Mouse (Mus musculus) forebrain, embryonic 13.5 days (tissue): ENCODE data around the gene Slc38a9. TPM values are rescaled to one million over a fixed set of nuclear protein-coding genes. Genes with fewer than 3 reads are reported as not detected.
A peak's percentile ranks its signal among the peaks of the same experiment; 100 is the strongest.

Source experiments
- ATAC-seq: fragments of 200-750 bp; cut with Nextera tagmentation; 2 replicates; pipeline ENCODE4 v1.8.0; 2017
- H3K27ac ChIP-seq: fragments of 300-500 bp; sonication (generic); 2 replicates; pipeline ENCODE4 v1.5.1; 2015; ENCODE audit warnings: inconsistent platforms, mild to moderate bottlenecking, moderate library complexity
- H3K27me3 ChIP-seq: fragments of 300-500 bp; sonication (generic); 2 replicates; pipeline ENCODE4 v1.6.1; 2015; ENCODE audit warnings: mild to moderate bottlenecking, inconsistent platforms
- H3K36me3 ChIP-seq: fragments of 300-500 bp; sonication (generic); 2 replicates; pipeline ENCODE4 v1.6.1; 2015; ENCODE audit warnings: mild to moderate bottlenecking, inconsistent platforms; ENCODE audit not compliant: poor library complexity, severe bottlenecking
- H3K4me1 ChIP-seq: fragments of 300-500 bp; sonication (generic); 2 replicates; pipeline ENCODE4 v1.6.1; 2015; ENCODE audit warnings: inconsistent platforms
- H3K4me2 ChIP-seq: fragments of 300-500 bp; sonication (generic); 2 replicates; pipeline ENCODE4 v1.6.1; 2015; ENCODE audit warnings: inconsistent platforms, mild to moderate bottlenecking, moderate library complexity
- H3K4me3 ChIP-seq: fragments of 300-500 bp; sonication (generic); 2 replicates; pipeline ENCODE4 v1.5.1; 2015; ENCODE audit warnings: mild to moderate bottlenecking, inconsistent platforms
- H3K9ac ChIP-seq: fragments of 300-500 bp; sonication (generic); 2 replicates; pipeline ENCODE4 v1.6.1; 2015; ENCODE audit warnings: mild to moderate bottlenecking, inconsistent platforms
- H3K9me3 ChIP-seq: fragments of 300-500 bp; sonication (generic); replicated peaks from 2 replicates; pipeline ENCODE4 v1.6.1; 2016; ENCODE audit warnings: inconsistent platforms
- WGBS: fragments of 180-500 bp; shearing (Covaris S2); methylation state at CpG from one replicate; pipeline ENCODE4 v1.1.7; 2015; 5-methylcytosine and 5-hydroxymethylcytosine counted together
- polyA plus RNA-seq: library from polyadenylated mRNA; unstranded; fragments of >200 nt; fragmentation: Nextera tagmentation; extraction: Ambion mirVana; gene quantifications from 2 replicates; pipeline ENCODE4 v1.2.1, GENCODE M21; 2015

Gene Slc38a9
- polyA plus RNA-seq, 1 experiment from 2014 or later = 26.6 TPM

GRCm38 (mm10) chr13:112652205-112652604 lies 8.3 kb upstream of the Slc38a9 start, which contains the start of gene Ddx4:
TSS of gene Ddx4 (minus strand) at chr13:112652475.
- no peaks in the 10 kb centered on the region for H3K27me3 ChIP-seq
- H3K36me3 ChIP-seq = no peaks in the 10 kb centered on the region
- H3K4me2 ChIP-seq = no peak within 1 kb of the TSS
- H3K4me3 ChIP-seq = no peak within 1 kb of the TSS
- peaks cover 13% of the 10 kb centered on the region for H3K9me3 ChIP-seq
- 76% methylated on average over 36 of the region's 45 CpGs for WGBS
- no peaks in the 10 kb centered on the region for H3K4me1 ChIP-seq
- no peak for ATAC-seq
- no peak within 1 kb of the TSS for H3K9ac ChIP-seq
- H3K27ac ChIP-seq = no peak within 1 kb of the TSS

- Histone ChIP-seq H3K4me1 (peaks cover 7% of the 10 kb centered on the region), H3K9ac (peak overlapping the region; percentile 85), H3K27ac (no peak overlapping the region), H3K4me3 (peak overlapping the region; percentile 76), H3K27me3 (no peaks in the 10 kb centered on the region), H3K9me3 (no peaks in the 10 kb centered on the region), H3K4me2 (peak overlapping the region; percentile 73), H3K36me3 (no peaks in the 10 kb centered on the region)
- peak; percentile 36 for ATAC-seq
- 2% methylated on average over 10 of the region's 10 CpGs for WGBS
These were observed 471 bp upstream of the Slc38a9 start for GRCm38 (mm10) chr13:112659986-112660573.

GRCm38 (mm10) chr13:112661687-112662086 lies 1.1 kb downstream of the Slc38a9 start:
- peaks cover 7% of the 10 kb centered on the region for H3K4me1 ChIP-seq
- H3K9ac ChIP-seq = no peak overlapping the region; the same call in 1 of the 2 replicates
- WGBS = 79% methylated on average over 2 of the region's 2 CpGs
- no peaks in the 10 kb centered on the region for H3K27me3 ChIP-seq
- H3K4me2 ChIP-seq = peak overlapping the region; percentile 73
- peak overlapping the region; percentile 76; the same call in 1 of the 2 replicates for H3K4me3 ChIP-seq
- no peak for ATAC-seq
- H3K9me3 ChIP-seq = no peaks in the 10 kb centered on the region
- H3K36me3 ChIP-seq = no peaks in the 10 kb centered on the region
- no peak overlapping the region for H3K27ac ChIP-seq

GRCm38 (mm10) chr13:112666433-112667024 lies 6.0 kb downstream of the Slc38a9 start:
- H3K4me2 ChIP-seq = no peak overlapping the region
- H3K9me3 ChIP-seq = no peaks in the 10 kb centered on the region
- no peak overlapping the region for H3K27ac ChIP-seq
- H3K9ac ChIP-seq = no peak overlapping the region
- H3K4me3 ChIP-seq = no peak overlapping the region
- H3K4me1 ChIP-seq = peaks cover 2% of the 10 kb centered on the region
- WGBS = 88% methylated on average over 10 of the region's 10 CpGs
- ATAC-seq = no peak
- no peaks in the 10 kb centered on the region for H3K27me3 ChIP-seq
- peaks cover 11% of the 10 kb centered on the region for H3K36me3 ChIP-seq

- peaks cover 11% of the 10 kb centered on the region for H3K36me3 ChIP-seq
- WGBS = 89% methylated on average over 9 of the region's 9 CpGs
- no peak for ATAC-seq
These were observed 6.7 kb downstream of the Slc38a9 start for GRCm38 (mm10) chr13:112667215-112667614.

GRCm38 (mm10) chr13:112671708-112672107 lies 11.2 kb downstream of the Slc38a9 start:
- no peak overlapping the region for H3K4me2 ChIP-seq
- no peak overlapping the region for H3K27ac ChIP-seq
- no peak overlapping the region for H3K4me3 ChIP-seq
- H3K27me3 ChIP-seq = no peaks in the 10 kb centered on the region
- ATAC-seq = no peak
- 72% methylated on average over 13 of the region's 13 CpGs for WGBS
- no peaks in the 10 kb centered on the region for H3K4me1 ChIP-seq
- peaks cover 11% of the 10 kb centered on the region for H3K36me3 ChIP-seq
- no peak overlapping the region for H3K9ac ChIP-seq
- H3K9me3 ChIP-seq = no peaks in the 10 kb centered on the region

More at GRCm38 (mm10) chr13:112667215-112667614, 6.7 kb downstream of the Slc38a9 start:
- H3K9ac ChIP-seq = no peak overlapping the region
- H3K27ac ChIP-seq = no peak overlapping the region
- no peaks in the 10 kb centered on the region for H3K9me3 ChIP-seq
- no peak overlapping the region for H3K4me3 ChIP-seq
- H3K27me3 ChIP-seq = no peaks in the 10 kb centered on the region
- H3K4me2 ChIP-seq = no peak overlapping the region
- no peaks in the 10 kb centered on the region for H3K4me1 ChIP-seq

GRCm38 (mm10) chr13:112672797-112673196 lies 12.2 kb downstream of the Slc38a9 start:
- no peak for ATAC-seq
- H3K4me1 ChIP-seq = no peaks in the 10 kb centered on the region
- WGBS = 87% methylated on average over 6 of the region's 6 CpGs

GRCm38 (mm10) chr13:112673899-112674447 lies 13.4 kb downstream of the Slc38a9 start:
- Histone ChIP-seq H3K27ac (no peak overlapping the region), H3K9ac (no peak overlapping the region), H3K27me3 (no peaks in the 10 kb centered on the region), H3K4me2 (no peak overlapping the region), H3K4me3 (no peak overlapping the region), H3K4me1 (no peaks in the 10 kb centered on the region), H3K36me3 (peaks cover 18% of the 10 kb centered on the region), H3K9me3 (no peaks in the 10 kb centered on the region; the same call in 1 of the 2 replicates)
- peak; percentile 94 for ATAC-seq
- 10% methylated on average over 9 of the region's 9 CpGs for WGBS

More at GRCm38 (mm10) chr13:112672797-112673196, 12.2 kb downstream of the Slc38a9 start:
- H3K9ac ChIP-seq = no peak overlapping the region
- H3K4me3 ChIP-seq = no peak overlapping the region
- H3K4me2 ChIP-seq = no peak overlapping the region
- no peaks in the 10 kb centered on the region for H3K27me3 ChIP-seq
- no peaks in the 10 kb centered on the region for H3K9me3 ChIP-seq
- H3K27ac ChIP-seq = no peak overlapping the region
- peaks cover 13% of the 10 kb centered on the region for H3K36me3 ChIP-seq

- 0 out of 2 replicates have a peak, but pooled peaks cover 6% of the 10 kb centered on the region for H3K36me3 ChIP-seq
- H3K27ac ChIP-seq = no peak overlapping the region
- WGBS = 86% methylated on average over 4 of the region's 4 CpGs
- no peak for ATAC-seq
- no peak overlapping the region for H3K4me3 ChIP-seq
- H3K4me2 ChIP-seq = no peak overlapping the region
- H3K27me3 ChIP-seq = no peaks in the 10 kb centered on the region
- no peaks in the 10 kb centered on the region; the same call in 1 of the 2 replicates for H3K9me3 ChIP-seq
- H3K4me1 ChIP-seq = no peaks in the 10 kb centered on the region
- H3K9ac ChIP-seq = no peak overlapping the region
These were observed 17.6 kb downstream of the Slc38a9 start for GRCm38 (mm10) chr13:112678154-112678553.

GRCm38 (mm10) chr13:112683312-112683711 lies 22.8 kb downstream of the Slc38a9 start:
- no peak overlapping the region for H3K9ac ChIP-seq
- WGBS = 79% methylated on average over 2 of the region's 2 CpGs
- H3K27me3 ChIP-seq = no peaks in the 10 kb centered on the region
- no peak overlapping the region for H3K4me2 ChIP-seq
- H3K9me3 ChIP-seq = no peaks in the 10 kb centered on the region
- no peak overlapping the region for H3K4me3 ChIP-seq
- ATAC-seq = no peak
- H3K27ac ChIP-seq = no peak overlapping the region
- H3K36me3 ChIP-seq = peaks cover 10% of the 10 kb centered on the region
- no peaks in the 10 kb centered on the region for H3K4me1 ChIP-seq

- Histone ChIP-seq H3K4me2 (no peak overlapping the region), H3K4me3 (no peak overlapping the region), H3K9me3 (no peaks in the 10 kb centered on the region), H3K4me1 (no peaks in the 10 kb centered on the region), H3K27me3 (no peaks in the 10 kb centered on the region), H3K9ac (no peak overlapping the region), H3K27ac (no peak overlapping the region), H3K36me3 (peaks cover 10% of the 10 kb centered on the region)
- ATAC-seq = no peak
- 85% methylated on average over 6 of the region's 6 CpGs for WGBS
These were observed 23.4 kb downstream of the Slc38a9 start for GRCm38 (mm10) chr13:112683970-112684369.

- Histone ChIP-seq H3K9me3 (no peaks in the 10 kb centered on the region), H3K27ac (no peak overlapping the region), H3K36me3 (peaks cover 10% of the 10 kb centered on the region), H3K4me1 (no peaks in the 10 kb centered on the region), H3K4me3 (no peak overlapping the region), H3K9ac (no peak overlapping the region), H3K4me2 (no peak overlapping the region), H3K27me3 (no peaks in the 10 kb centered on the region)
- ATAC-seq = no peak
- 80% methylated on average over 2 of the region's 2 CpGs for WGBS
These were observed 25.6 kb downstream of the Slc38a9 start for GRCm38 (mm10) chr13:112686155-112686554.
